Mouse (Mus musculus) forebrain, postnatal 0 days (tissue): Measurements from ENCODE around the gene Hacd2. TPM values are rescaled to one million over a fixed set of nuclear protein-coding genes. Genes with fewer than 3 reads are reported as not detected.

ENCODE experiments used
- ATAC-seq: fragments of 200-750 bp; cut with Nextera tagmentation; 2 replicates; pipeline ENCODE4 v1.8.0; 2017; ENCODE audit warnings: mild to moderate bottlenecking, moderate library complexity
- DNase-seq: peaks from one replicate; pipeline ENCODE4 v3.0.0-alpha.2; 2015
- H3K27ac ChIP-seq: fragments of 300-500 bp; sonication (generic); 2 replicates; pipeline ENCODE4 v1.5.1; 2014; ENCODE audit warnings: low read depth, mild to moderate bottlenecking, antibody characterized with exemption, low read length, moderate library complexity, mixed read lengths
- H3K27me3 ChIP-seq: fragments of 300-500 bp; sonication (generic); 2 replicates; pipeline ENCODE4 v1.6.1; 2014; ENCODE audit warnings: mild to moderate bottlenecking, low read length, mixed read lengths; ENCODE audit not compliant: insufficient read depth
- H3K36me3 ChIP-seq: fragments of 300-500 bp; sonication (generic); 2 replicates; pipeline ENCODE4 v1.6.1; 2014; ENCODE audit warnings: mild to moderate bottlenecking, moderate library complexity; ENCODE audit not compliant: insufficient read depth
- H3K4me1 ChIP-seq: fragments of 300-500 bp; sonication (generic); 2 replicates; pipeline ENCODE4 v1.6.1; 2014; ENCODE audit warnings: antibody characterized with exemption; ENCODE audit not compliant: insufficient read depth
- H3K4me2 ChIP-seq: fragments of 300-500 bp; sonication (generic); 2 replicates; pipeline ENCODE4 v1.6.1; 2014; ENCODE audit warnings: low read depth, mild to moderate bottlenecking, moderate library complexity
- H3K4me3 ChIP-seq: fragments of 300-500 bp; sonication (generic); 2 replicates; pipeline ENCODE4 v1.5.1; 2014; ENCODE audit warnings: low read depth, low read length, mixed read lengths
- H3K9ac ChIP-seq: fragments of 300-500 bp; sonication (generic); 2 replicates; pipeline ENCODE4 v1.6.1; 2014; ENCODE audit warnings: mild to moderate bottlenecking
- H3K9me3 ChIP-seq: fragments of 300-500 bp; sonication (generic); 2 replicates; pipeline ENCODE4 v1.6.1; 2016; ENCODE audit warnings: low read length
- CTCF ChIP-seq: sonication (generic); IDR thresholded peaks from 2 replicates; pipeline ENCODE4 v1.5.1; 2016; ENCODE audit warnings: antibody characterized with exemption, control low read depth, low read depth
- WGBS: fragments of 180-500 bp; shearing (Covaris S2); extraction: QIAGEN DNeasy Blood & Tissue Kit; methylation state at CpG from one replicate; pipeline ENCODE4 v1.1.7; 2014; 5-methylcytosine and 5-hydroxymethylcytosine counted together
- polyA plus RNA-seq: library from polyadenylated mRNA; unstranded; fragments of >200 nt; fragmentation: Nextera tagmentation; extraction: Ambion mirVana; gene quantifications from 2 replicates; pipeline ENCODE4 v1.2.1, GENCODE M21; 2015
- total RNA-seq: library from RNA; depleted of rRNA; stranded (reverse); fragments of >200 nt; gene quantifications from 2 replicates; pipeline ENCODE4 v1.2.3, GENCODE M21; 2014

Hacd2 gene
- total and polyA plus RNA-seq, 2 experiments from 2014 or later: 13.9 to 50.4 TPM

DNA sequence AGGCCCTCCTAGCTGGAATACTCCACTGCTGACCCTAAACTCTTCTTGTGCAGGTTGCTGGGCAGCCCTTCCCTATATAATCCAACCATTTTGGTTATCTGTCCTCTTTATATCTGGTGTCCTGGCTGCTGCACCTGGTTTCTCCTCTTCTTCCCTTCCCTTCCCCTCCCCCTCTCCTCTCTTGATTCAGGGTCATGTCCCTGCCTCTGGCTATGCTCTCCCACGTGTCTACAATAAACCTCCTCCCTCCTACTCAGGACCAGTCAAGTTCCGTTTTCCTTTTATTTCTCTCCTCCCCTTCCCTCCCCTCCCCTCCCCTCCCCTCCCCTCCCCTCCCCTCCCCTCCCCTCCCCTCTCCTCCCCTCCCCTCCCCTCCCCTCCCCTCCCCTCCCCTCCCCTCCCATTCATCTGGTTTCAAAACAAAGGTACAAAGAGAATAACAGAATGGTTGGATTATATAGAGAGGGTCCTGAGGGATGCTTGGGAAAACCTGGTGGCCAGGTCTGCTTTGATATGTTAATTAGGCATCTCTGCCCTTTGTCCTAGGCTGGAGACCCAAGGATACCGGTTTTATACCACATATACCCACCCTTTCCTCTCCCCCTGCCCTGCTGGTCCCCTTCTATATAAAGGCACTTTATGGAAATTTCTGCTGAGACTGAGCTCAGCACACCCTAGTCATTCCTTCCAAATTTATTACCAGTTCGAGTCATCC is 16.3 kb downstream of the Hacd2 start:
- WGBS: 11% methylated on average over 4 of the region's 4 CpGs
- no peaks in the 10 kb centered on the region for H3K27me3 ChIP-seq
- no peak overlapping the region for H3K9ac ChIP-seq
- no peak overlapping the region for H3K4me3 ChIP-seq
- H3K36me3 ChIP-seq: peaks cover 10% of the 10 kb centered on the region; the same call in 1 of the 2 replicates
- DNase-seq (no peak), ATAC-seq (no peak)
- no peak overlapping the region for H3K27ac ChIP-seq
- H3K9me3 ChIP-seq: no peaks in the 10 kb centered on the region
- no peak for TF ChIP-seq CTCF
- H3K4me1 ChIP-seq: no peaks in the 10 kb centered on the region
- no peak overlapping the region for H3K4me2 ChIP-seq

- Histone ChIP-seq H3K4me3 (no peak overlapping the region), H3K27me3 (no peaks in the 10 kb centered on the region), H3K36me3 (peaks cover 10% of the 10 kb centered on the region; the same call in 1 of the 2 replicates), H3K9ac (no peak overlapping the region), H3K27ac (no peak overlapping the region), H3K4me1 (no peaks in the 10 kb centered on the region), H3K4me2 (no peak overlapping the region), H3K9me3 (no peaks in the 10 kb centered on the region)
- ATAC-seq (no peak), DNase-seq (no peak)
- TF ChIP-seq CTCF: no peak
- WGBS: 59% methylated on average over 1 of the region's 1 CpGs
Measured at GRCm38 (mm10) chr16:35040154-35040553, 17.9 kb downstream of the Hacd2 start.

DNA sequence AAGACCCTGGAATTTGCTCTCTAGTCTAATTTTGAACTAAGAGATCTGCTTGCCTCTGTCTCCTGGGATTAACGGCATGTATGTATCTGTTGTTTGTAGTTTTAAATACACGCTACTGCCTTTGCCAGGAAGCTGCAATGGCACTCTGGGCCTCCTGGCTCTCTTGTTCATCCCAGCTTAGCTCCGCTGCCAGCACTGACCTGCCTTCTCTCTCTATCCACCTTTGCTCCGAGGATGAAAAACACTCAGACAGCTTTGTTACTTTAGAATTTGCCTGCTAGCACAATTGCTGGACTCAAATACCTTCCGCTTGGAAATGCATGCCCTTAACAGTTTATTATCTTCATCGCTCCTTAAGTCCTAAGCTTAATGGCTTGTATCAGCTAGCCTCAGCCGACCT is 18.8 kb downstream of the Hacd2 start:
- Histone ChIP-seq H3K36me3 (peaks cover 10% of the 10 kb centered on the region; the same call in 1 of the 2 replicates), H3K27me3 (no peaks in the 10 kb centered on the region), H3K9ac (no peak overlapping the region), H3K4me2 (no peak overlapping the region), H3K4me1 (no peaks in the 10 kb centered on the region), H3K9me3 (no peaks in the 10 kb centered on the region), H3K4me3 (no peak overlapping the region), H3K27ac (no peak overlapping the region)
- ATAC-seq (no peak), DNase-seq (no peak)
- 90% methylated on average over 7 of the region's 7 CpGs for WGBS
- TF ChIP-seq CTCF: no peak

GRCm38 (mm10) chr16:35046081-35046775 is 24.0 kb downstream of the Hacd2 start:
- Histone ChIP-seq H3K4me2 (no peak overlapping the region), H3K27me3 (no peaks in the 10 kb centered on the region), H3K36me3 (peaks cover 5% of the 10 kb centered on the region; the same call in 1 of the 2 replicates), H3K4me1 (no peaks in the 10 kb centered on the region), H3K9ac (no peak overlapping the region), H3K27ac (no peak overlapping the region), H3K9me3 (no peaks in the 10 kb centered on the region), H3K4me3 (no peak overlapping the region)
- ATAC-seq (no peak), DNase-seq (no peak)
- no peak for TF ChIP-seq CTCF
- WGBS: 84% methylated on average over 6 of the region's 6 CpGs

GRCm38 (mm10) chr16:35047272-35047969 is 25.2 kb downstream of the Hacd2 start:
- Histone ChIP-seq H3K27ac (no peak overlapping the region), H3K4me3 (no peak overlapping the region), H3K4me2 (no peak overlapping the region), H3K9me3 (no peaks in the 10 kb centered on the region), H3K9ac (no peak overlapping the region), H3K4me1 (no peaks in the 10 kb centered on the region), H3K36me3 (peaks cover 2% of the 10 kb centered on the region; the same call in 1 of the 2 replicates), H3K27me3 (no peaks in the 10 kb centered on the region)
- ATAC-seq (no peak), DNase-seq (no peak)
- no peak for TF ChIP-seq CTCF
- WGBS: 94% methylated on average over 6 of the region's 6 CpGs

DNA sequence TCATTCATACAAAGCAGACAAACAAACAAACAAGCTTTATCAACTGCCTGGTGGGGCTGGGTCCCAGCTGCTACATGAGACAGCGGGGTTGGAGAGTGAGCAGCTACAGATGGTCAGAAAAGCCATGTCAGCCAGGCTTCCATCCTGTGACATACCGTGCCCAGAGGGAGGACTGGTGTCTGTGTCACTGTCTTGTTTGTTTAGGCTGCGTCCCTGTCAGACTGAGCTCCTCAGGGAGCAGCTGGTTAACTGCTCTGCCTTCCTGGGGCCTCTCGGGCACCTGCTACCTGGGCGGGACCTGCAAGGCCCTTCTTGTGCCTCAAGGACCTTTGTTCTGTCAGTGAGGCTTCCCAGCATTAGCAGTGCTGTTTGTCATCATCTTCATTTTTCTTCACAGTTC is 28.8 kb downstream of the Hacd2 start:
- 64% methylated on average over 5 of the region's 5 CpGs for WGBS
- peak; percentile 32; the same call in 1 of the 2 replicates for ATAC-seq

DNA sequence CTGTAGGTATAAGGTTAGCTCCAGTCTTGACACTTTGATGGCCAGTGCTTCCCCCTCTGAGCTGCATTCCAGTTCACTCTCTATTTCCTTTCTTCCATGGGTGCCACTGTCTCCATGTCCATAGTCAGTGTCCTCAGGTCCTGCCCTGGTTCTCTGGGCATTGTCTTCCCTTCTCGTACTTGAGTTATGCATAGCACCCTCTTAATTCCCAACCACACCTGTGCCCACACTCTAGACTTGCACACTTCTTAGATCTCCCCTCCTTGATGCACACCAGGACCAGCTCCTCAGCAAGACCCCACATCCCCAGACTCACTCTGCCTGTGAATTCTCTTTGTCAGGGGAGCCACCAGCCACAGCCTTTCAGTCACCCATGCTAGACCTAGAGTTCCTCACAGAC is 30.0 kb downstream of the Hacd2 start:
- 92% methylated on average over 1 of the region's 1 CpGs for WGBS
- H3K4me1 ChIP-seq: no peaks in the 10 kb centered on the region
- no peak for DNase-seq
- H3K27ac ChIP-seq: no peak overlapping the region
- peaks cover 2% of the 10 kb centered on the region; the same call in 1 of the 2 replicates for H3K36me3 ChIP-seq
- no peaks in the 10 kb centered on the region for H3K9me3 ChIP-seq
- TF ChIP-seq CTCF: no peak
- H3K4me2 ChIP-seq: no peak overlapping the region
- no peaks in the 10 kb centered on the region for H3K27me3 ChIP-seq
- no peak overlapping the region for H3K9ac ChIP-seq
- no peak for ATAC-seq
- H3K4me3 ChIP-seq: no peak overlapping the region

More for the DNA sequence above, 28.8 kb downstream of the Hacd2 start:
- H3K4me2 ChIP-seq: no peak overlapping the region
- H3K27me3 ChIP-seq: no peaks in the 10 kb centered on the region
- no peak for TF ChIP-seq CTCF
- DNase-seq: no peak
- H3K27ac ChIP-seq: no peak overlapping the region
- no peaks in the 10 kb centered on the region for H3K4me1 ChIP-seq
- no peaks in the 10 kb centered on the region for H3K9me3 ChIP-seq
- H3K9ac ChIP-seq: no peak overlapping the region
- H3K4me3 ChIP-seq: no peak overlapping the region
- peaks cover 2% of the 10 kb centered on the region; the same call in 1 of the 2 replicates for H3K36me3 ChIP-seq
